Mouse (Mus musculus) telencephalon, adult 2 months (tissue): Measurements from ENCODE around the gene Sez6l.

Source experiments
- DNase-seq: peaks from one replicate; pipeline ENCODE4 v3.0.0-alpha.2; 2011; ENCODE audit warnings: low read depth, low spot score

The Sez6l gene

GRCm38 (mm10) chr5:112533312-112534075, 43.5 kb downstream of the Sez6l start:
- no peak for DNase-seq

DNA sequence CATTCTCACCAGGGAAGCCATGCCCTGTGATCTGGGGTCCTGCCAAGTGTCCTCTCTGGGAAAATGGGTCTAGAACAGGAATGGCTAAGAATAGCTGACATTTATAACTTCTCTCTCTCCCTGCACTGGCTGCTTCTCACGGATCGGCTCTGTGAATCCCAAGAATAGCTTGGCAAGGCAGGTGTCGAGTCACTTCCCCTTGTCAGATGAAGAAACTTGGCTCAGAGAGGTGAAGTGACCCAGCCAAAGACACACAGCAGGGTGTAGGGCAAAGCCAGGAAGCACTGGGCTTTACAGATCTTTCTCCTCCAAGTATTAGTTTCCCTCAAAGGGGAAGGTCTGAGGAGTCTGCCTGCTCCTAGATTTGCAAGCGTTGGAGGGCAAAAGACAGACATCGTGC, 44.1 kb downstream of the Sez6l start:
- no peak for DNase-seq

- DNase-seq = no peak
Observed at GRCm38 (mm10) chr5:112532210-112532609, 44.8 kb downstream of the Sez6l start.

DNA sequence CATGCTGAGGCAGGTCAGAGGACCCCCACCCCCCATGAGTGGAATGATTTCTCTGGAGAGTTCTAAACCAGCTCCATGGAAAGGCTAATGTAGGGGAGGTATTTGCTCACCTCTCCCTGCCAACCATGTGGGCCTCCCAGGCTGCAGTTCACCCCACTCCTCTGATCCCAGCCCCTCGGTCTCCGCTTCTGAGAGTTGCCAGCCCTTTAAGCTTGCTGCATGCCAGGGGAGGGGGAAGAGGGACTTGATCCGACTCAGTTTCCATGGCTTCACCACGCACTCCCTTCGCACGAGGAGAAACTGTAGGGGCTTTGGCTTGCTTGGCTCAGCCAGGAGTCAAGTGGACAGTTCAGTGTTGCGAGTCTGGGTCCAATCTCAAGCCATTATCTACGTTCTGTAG, 45.9 kb downstream of the Sez6l start:
- DNase-seq = no peak

- DNase-seq = no peak
Observed at GRCm38 (mm10) chr5:112526936-112527335, 50.0 kb downstream of the Sez6l start.

GRCm38 (mm10) chr5:112526435-112526834, 50.5 kb downstream of the Sez6l start:
- DNase-seq = peak; percentile 67

DNA sequence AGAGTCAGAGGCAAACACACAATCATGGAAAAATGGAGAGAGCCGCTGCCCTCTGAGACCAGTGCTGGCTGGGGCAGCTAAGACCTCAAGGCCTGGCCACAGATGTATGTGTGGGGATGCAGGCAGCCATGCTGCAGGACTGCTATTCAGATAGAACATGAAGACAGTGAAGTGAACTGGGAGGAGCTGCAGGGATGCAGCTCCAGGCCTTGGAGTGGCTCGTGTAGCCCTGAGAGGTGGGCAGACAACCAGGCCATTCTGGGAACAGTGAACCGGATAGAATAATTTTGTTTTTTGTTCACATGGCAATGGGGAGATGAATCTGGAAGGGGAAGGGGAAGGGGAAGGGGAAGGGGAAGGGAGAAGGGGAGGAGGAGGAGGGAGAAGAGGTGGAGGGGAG, 51.0 kb downstream of the Sez6l start:
- no peak for DNase-seq

GRCm38 (mm10) chr5:112525271-112525670, 51.7 kb downstream of the Sez6l start:
- no peak for DNase-seq

- no peak for DNase-seq
Observed at GRCm38 (mm10) chr5:112523796-112524195, 53.2 kb downstream of the Sez6l start.

DNA sequence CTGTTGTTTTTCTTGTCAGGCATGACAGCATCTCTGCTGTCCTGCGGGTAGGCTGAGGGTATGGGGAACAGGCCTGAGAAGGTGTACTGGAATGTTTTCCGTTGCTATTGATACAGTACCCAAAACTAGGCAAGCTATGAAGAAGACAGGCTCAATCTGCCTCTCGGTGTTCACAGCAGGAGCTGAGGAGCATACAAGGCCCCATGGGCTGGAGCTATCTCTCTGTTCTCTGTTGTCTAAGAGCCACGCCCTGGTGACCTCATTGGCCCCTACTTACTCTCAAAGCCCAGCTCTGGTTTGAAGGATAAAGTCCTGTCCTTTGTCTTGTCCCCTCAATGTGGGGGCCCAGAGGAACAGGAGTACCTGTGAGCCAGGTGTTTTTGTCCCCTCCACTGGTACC, 53.7 kb downstream of the Sez6l start:
- no peak for DNase-seq

GRCm38 (mm10) chr5:112521703-112522527, 55.1 kb downstream of the Sez6l start:
- no peak for DNase-seq

DNA sequence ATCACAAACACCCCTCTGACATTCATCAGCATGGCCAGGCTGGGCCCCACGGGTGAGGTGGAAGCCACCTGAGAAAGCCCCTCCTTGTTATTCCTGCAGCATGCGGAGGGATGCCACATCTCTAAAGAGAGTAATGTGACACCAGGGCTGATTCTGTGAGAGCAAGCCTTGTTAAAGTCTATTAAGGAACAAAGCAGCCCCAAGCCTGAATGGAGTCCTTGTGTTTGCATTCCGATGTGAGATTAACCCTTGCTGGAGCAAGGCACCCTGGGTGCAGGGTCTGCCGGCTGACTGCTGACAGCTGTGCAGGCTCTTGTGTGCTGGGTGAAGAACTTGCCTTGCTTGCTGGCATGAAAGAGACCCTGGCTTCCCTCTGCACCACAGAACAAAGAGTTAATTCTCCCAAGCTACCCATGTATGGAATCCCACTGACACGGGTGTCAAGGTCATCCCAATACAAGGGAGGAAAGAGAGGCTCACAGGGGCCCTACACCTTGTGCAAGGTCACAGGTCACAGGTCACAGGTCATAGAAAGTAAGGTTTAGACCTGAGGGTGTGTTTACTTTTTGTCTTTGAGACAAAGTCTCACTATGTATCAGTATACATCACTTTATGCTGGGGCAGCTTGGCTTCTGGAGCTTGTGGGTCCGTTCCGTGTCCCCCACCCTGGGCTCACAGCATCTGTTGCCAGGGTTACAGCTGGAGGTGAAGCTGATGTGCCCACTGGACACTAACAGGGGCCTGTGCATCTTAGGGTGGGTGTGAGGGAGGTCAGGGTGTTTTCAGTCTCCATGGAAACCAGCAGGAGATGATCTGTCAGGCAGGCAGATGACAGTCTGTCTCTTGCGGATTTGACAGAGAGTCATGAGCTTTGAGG, 55.9 kb downstream of the Sez6l start:
- DNase-seq = no peak

GRCm38 (mm10) chr5:112518773-112519172, 58.2 kb downstream of the Sez6l start:
- peak; percentile 49 for DNase-seq

DNA sequence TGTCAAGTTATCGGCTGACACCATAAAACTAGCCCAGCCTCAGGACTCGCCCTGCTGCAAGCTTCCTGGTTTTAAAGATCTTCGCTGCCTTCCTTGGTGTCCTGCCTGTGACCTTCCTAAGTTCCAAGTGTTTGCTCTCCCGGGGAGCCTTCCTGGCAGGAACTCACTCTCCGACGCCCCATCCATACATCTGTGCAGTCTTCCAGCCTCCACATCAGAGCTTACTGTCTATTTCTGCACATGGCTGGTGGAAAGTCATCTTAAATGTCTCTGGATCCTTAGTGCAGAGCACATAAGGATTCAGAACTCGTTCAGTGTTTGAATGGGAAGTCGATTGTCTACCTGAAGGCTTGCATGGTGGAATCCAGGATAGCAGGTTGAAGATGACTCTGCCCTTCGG, 59.5 kb downstream of the Sez6l start:
- no peak for DNase-seq

DNA sequence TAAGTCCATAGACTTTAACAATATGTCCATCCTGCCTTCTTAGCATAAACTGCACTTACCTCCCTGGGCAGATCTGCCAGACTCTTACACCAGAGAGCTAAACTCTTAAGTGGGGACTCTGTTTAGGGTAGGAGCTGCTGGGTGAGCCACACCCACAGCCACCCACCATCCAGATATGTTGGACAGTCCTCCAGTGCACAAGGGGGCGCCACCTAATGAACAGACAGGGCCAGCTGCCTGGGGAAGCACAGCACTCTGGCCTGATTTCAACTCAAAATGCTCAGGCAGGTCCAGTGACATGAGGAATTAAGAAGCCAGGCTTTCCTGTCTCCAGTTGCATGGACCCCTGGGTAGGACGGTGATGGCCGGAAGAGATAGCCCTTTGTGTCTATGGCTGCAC, 60.5 kb downstream of the Sez6l start:
- DNase-seq = no peak

DNA sequence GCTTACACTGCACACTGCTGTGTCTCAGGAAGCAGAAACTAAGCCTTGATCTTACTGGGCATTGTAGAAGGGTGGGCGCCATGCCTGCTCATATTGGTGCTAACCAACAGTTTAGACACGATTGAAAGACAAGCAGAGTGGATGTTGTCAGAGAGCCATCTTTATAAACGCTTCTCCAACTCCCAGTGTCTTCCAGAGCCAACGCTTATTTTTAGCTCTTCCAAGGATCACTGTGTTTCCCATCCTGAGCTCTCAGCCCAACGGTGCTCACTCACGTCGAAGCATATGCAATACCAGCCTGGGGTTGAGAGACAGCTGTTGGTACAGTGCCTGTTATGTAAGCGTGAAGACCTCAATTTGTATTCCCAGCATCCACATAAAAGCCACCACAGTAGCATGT, 66.6 kb downstream of the Sez6l start:
- DNase-seq = peak; percentile 77

- no peak for DNase-seq
Observed at GRCm38 (mm10) chr5:112509916-112510315, 67.1 kb downstream of the Sez6l start.

DNA sequence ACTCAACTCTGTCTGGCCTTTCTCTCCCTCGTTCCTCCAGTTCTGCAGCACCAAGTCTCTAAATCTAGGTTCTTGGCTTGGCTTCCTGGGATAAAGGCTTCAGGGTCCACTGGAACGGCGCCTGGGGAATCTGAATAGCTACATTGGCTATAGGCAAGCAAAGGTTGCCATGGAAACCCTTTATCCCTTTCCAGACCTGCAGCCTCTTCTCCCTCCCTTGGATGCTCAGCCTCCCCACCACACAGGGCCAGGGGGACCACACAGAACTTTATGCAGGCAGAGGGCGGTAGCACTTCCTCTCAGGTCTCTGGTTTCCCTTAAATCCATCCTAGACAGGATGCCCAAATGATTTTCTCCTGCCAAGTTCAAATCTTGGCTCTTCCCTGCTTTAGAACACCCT, 71.4 kb downstream of the Sez6l start:
- DNase-seq = no peak

- no peak for DNase-seq
Observed at GRCm38 (mm10) chr5:112501384-112501783, 75.6 kb downstream of the Sez6l start.

DNA sequence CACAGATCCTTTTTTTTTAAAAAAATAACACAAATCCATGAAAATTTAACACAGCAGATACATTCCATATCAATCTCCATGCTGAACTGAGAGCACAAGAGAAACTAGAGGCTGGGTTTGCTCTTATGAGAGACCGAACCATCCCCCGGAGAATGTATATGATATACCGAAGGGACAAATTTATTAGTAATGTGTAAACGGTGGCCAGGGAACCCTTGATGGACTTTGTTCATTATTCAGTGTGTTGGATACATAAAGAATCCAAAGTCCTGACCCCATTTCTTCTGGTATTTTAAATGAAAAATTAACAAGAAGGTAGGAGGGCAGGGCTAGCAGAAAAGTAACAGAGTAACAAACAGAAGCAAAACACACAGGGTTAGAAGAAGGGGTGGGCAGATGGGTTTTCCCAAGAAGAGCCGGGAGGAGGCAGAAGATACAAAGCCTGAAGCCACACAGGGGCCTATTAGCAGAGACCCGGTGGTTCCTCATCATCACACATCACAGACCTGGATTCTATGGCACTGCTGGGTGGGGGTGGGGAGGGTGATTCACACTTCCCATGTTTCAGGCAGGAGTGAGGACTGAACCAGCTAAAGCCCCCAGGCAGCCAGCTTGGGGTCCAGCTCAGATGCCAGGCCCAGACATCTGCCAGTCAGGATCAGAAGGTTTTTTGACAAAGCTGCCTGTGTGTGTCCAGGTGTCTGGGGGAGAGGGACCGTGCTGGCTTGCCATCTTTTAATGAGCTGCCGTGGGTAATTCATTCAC, 76.9 kb downstream of the Sez6l start:
- DNase-seq = no peak
